26 mouse cellular contexts compared by ENCODE assay signal in genomic region chr2:14388856-14389255, GRCm38 (mm10). TPM values are rescaled to one million over a fixed set of nuclear protein-coding genes. Genes with fewer than 3 reads are reported as not detected.
DNase-seq lines count a peak whose midpoint lies in the region; ATAC-seq lines count a peak whose summit lies in the region.
"Had no signal": no experiment of that assay in that cellular context is flagged by ENCODE, and none has a peak within 500 bp of the region (broad histone marks: within the 10 kb centered on the region; RNA-seq: fewer than 3 reads in every experiment).

No protein-coding gene starts in this region.

- H3K4me2 ChIP-seq in hindbrain, embryonic 14.5 days (replicated peaks): 0 out of 2 replicates have a peak overlapping the region, but pooled peaks have one; percentile 12
- no peak overlapping the region for H3K4me2 ChIP-seq in hindbrain, embryonic 12.5 days (replicated peaks)
- no peak overlapping the region; the same call in 1 of the 2 replicates for H3K4me2 ChIP-seq in limb, embryonic 11.5 days (ENCODE audit: low read depth, severe bottlenecking)
- H3K4me2 ChIP-seq in midbrain, embryonic 16.5 days (ENCODE audit: low read length): peak overlapping the region; percentile 7; the same call in 1 of the 2 replicates
- H3K4me2 ChIP-seq in neural tube, embryonic 15.5 days: no peak overlapping the region
- H3K4me2 ChIP-seq: stomach, embryonic 15.5 days had no signal

- no peaks in the 10 kb centered on the region for H3K27me3 ChIP-seq in hindbrain, embryonic 14.5 days (ENCODE audit: control insufficient read depth, insufficient read depth, low read length)
- H3K27me3 ChIP-seq in hindbrain, embryonic 12.5 days: no peaks in the 10 kb centered on the region
- H3K27me3 ChIP-seq in limb, embryonic 11.5 days (ENCODE audit: control insufficient read depth, insufficient read depth, low read length): no peaks in the 10 kb centered on the region
- no peaks in the 10 kb centered on the region for H3K27me3 ChIP-seq in limb, embryonic 10.5 days (ENCODE audit: low read depth, poor library complexity, severe bottlenecking)
- no peaks in the 10 kb centered on the region for H3K27me3 ChIP-seq in midbrain, embryonic 16.5 days (ENCODE audit: control insufficient read depth, insufficient read depth, low read depth, low read length)
- no peaks in the 10 kb centered on the region for H3K27me3 ChIP-seq in neural tube, embryonic 15.5 days (replicated peaks)
- H3K27me3 ChIP-seq: CH12.LX; stomach, embryonic 15.5 days had no signal

- H3K9me3 ChIP-seq in hindbrain, embryonic 14.5 days (ENCODE audit: control insufficient read depth, low read length): no peaks in the 10 kb centered on the region
- H3K9me3 ChIP-seq in hindbrain, embryonic 12.5 days (replicated peaks): no peaks in the 10 kb centered on the region
- H3K9me3 ChIP-seq in limb, embryonic 11.5 days (ENCODE audit: control insufficient read depth, low read length): no peaks in the 10 kb centered on the region
- H3K9me3 ChIP-seq in limb, embryonic 10.5 days (replicated peaks): no peaks in the 10 kb centered on the region
- no peaks in the 10 kb centered on the region for H3K9me3 ChIP-seq in midbrain, embryonic 16.5 days (replicated peaks; ENCODE audit: control insufficient read depth, low read length, poor library complexity, severe bottlenecking)
- H3K9me3 ChIP-seq in neural tube, embryonic 15.5 days (replicated peaks): no peaks in the 10 kb centered on the region
- H3K9me3 ChIP-seq: embryonic facial prominence, embryonic 10.5 days; G1E; stomach, embryonic 15.5 days had no signal

- WGBS in hindbrain, embryonic 14.5 days: 61% methylated on average over 1 of the region's 1 CpGs
- 69% methylated on average over 1 of the region's 1 CpGs for WGBS in hindbrain, embryonic 12.5 days
- WGBS in limb, embryonic 11.5 days: 0% methylated on average over 1 of the region's 1 CpGs
- 11% methylated on average over 1 of the region's 1 CpGs for WGBS in limb, embryonic 10.5 days
- WGBS in midbrain, embryonic 16.5 days: 63% methylated on average over 1 of the region's 1 CpGs
- WGBS in neural tube, embryonic 15.5 days: 61% methylated on average over 1 of the region's 1 CpGs

- H3K36me3 ChIP-seq in hindbrain, embryonic 14.5 days (replicated peaks; ENCODE audit: control insufficient read depth, insufficient read depth): no peaks in the 10 kb centered on the region
- no peaks in the 10 kb centered on the region for H3K36me3 ChIP-seq in hindbrain, embryonic 12.5 days
- no peaks in the 10 kb centered on the region for H3K36me3 ChIP-seq in limb, embryonic 11.5 days (ENCODE audit: control insufficient read depth, insufficient read depth, low read length)
- no peaks in the 10 kb centered on the region for H3K36me3 ChIP-seq in limb, embryonic 10.5 days
- H3K36me3 ChIP-seq in midbrain, embryonic 16.5 days (ENCODE audit: control insufficient read depth, insufficient read depth, low read length): no peaks in the 10 kb centered on the region
- no peaks in the 10 kb centered on the region for H3K36me3 ChIP-seq in neural tube, embryonic 15.5 days
- H3K36me3 ChIP-seq: embryonic facial prominence, embryonic 10.5 days; G1E; stomach, embryonic 15.5 days had no signal

- DNase-seq in hindbrain, embryonic 14.5 days (ENCODE audit: low spot score): no peak
- DNase-seq in limb, embryonic 11.5 days (ENCODE audit: low spot score): peak; percentile 27
- DNase-seq in limb, embryonic 10.5 days (ENCODE audit: low spot score): no peak
- peak; percentile 23 for DNase-seq in forelimb bud, embryonic 11.5 days (ENCODE audit: low read depth, low spot score)
- DNase-seq: adrenal gland, postnatal 10 days; B cell, adult 2 months; cerebellum, adult 18-20 months; cerebellum, postnatal 25 days; forebrain, postnatal 0 days; gastrocnemius, postnatal 36 days; heart, postnatal 4 days; kidney, adult 9 months; kidney, postnatal 25 days; left cerebral cortex, postnatal 4 days; thymus, postnatal 36 days had no signal

- no peak for ATAC-seq in hindbrain, embryonic 14.5 days (ENCODE audit: low FRiP score)
- no peak for ATAC-seq in hindbrain, embryonic 12.5 days (ENCODE audit: low FRiP score)
- ATAC-seq in limb, embryonic 11.5 days (ENCODE audit: insufficient number of reproducible peaks, low FRiP score, low TSS enrichment, low read depth): no peak
- peak; percentile 71 for ATAC-seq in midbrain, embryonic 16.5 days
- no peak for ATAC-seq in neural tube, embryonic 15.5 days (ENCODE audit: low FRiP score)
- ATAC-seq: activated CD4-positive, CD25-positive, alpha-beta regulatory T cell, adult 4 months; forebrain, postnatal 0 days; intestine, embryonic 16.5 days; lung, postnatal 0 days had no signal

- no peak overlapping the region for H3K4me3 ChIP-seq in hindbrain, embryonic 14.5 days (replicated peaks; ENCODE audit: low read length)
- no peak overlapping the region for H3K4me3 ChIP-seq in hindbrain, embryonic 12.5 days
- no peak overlapping the region for H3K4me3 ChIP-seq in limb, embryonic 11.5 days (ENCODE audit: low read depth, low read length)
- no peak overlapping the region for H3K4me3 ChIP-seq in limb, embryonic 10.5 days
- no peak overlapping the region for H3K4me3 ChIP-seq in midbrain, embryonic 16.5 days (ENCODE audit: low read depth, low read length)
- no peak overlapping the region for H3K4me3 ChIP-seq in neural tube, embryonic 15.5 days (replicated peaks)
- H3K4me3 ChIP-seq: embryonic facial prominence, embryonic 10.5 days; stomach, embryonic 15.5 days had no signal

- no peak overlapping the region for H3K9ac ChIP-seq in hindbrain, embryonic 14.5 days
- no peak overlapping the region for H3K9ac ChIP-seq in hindbrain, embryonic 12.5 days
- H3K9ac ChIP-seq in limb, embryonic 11.5 days (ENCODE audit: low read length): no peak overlapping the region
- no peak overlapping the region for H3K9ac ChIP-seq in midbrain, embryonic 16.5 days (ENCODE audit: low read depth, low read length)
- no peak overlapping the region for H3K9ac ChIP-seq in neural tube, embryonic 15.5 days (replicated peaks)
- H3K9ac ChIP-seq: forebrain, postnatal 0 days; stomach, embryonic 15.5 days had no signal

- no peaks in the 10 kb centered on the region; the same call in 1 of the 2 replicates for H3K4me1 ChIP-seq in hindbrain, embryonic 14.5 days (replicated peaks; ENCODE audit: control insufficient read depth, insufficient read depth, low read length)
- H3K4me1 ChIP-seq in hindbrain, embryonic 12.5 days: no peaks in the 10 kb centered on the region
- H3K4me1 ChIP-seq in limb, embryonic 11.5 days (ENCODE audit: control insufficient read depth, insufficient read depth, low read length): no peaks in the 10 kb centered on the region
- H3K4me1 ChIP-seq in limb, embryonic 10.5 days: peaks cover 7% of the 10 kb centered on the region; the same call in 1 of the 2 replicates
- H3K4me1 ChIP-seq in midbrain, embryonic 16.5 days (ENCODE audit: control insufficient read depth, insufficient read depth, low read length): peaks cover 4% of the 10 kb centered on the region; the same call in 1 of the 2 replicates
- H3K4me1 ChIP-seq in neural tube, embryonic 15.5 days: peaks cover 4% of the 10 kb centered on the region; the same call in 1 of the 2 replicates
- H3K4me1 ChIP-seq: embryonic facial prominence, embryonic 10.5 days; stomach, embryonic 15.5 days had no signal

- no peak overlapping the region for H3K27ac ChIP-seq in hindbrain, embryonic 14.5 days
- no peak overlapping the region for H3K27ac ChIP-seq in hindbrain, embryonic 12.5 days
- no peak overlapping the region for H3K27ac ChIP-seq in limb, embryonic 11.5 days (replicated peaks; ENCODE audit: low read depth, low read length)
- no peak overlapping the region for H3K27ac ChIP-seq in limb, embryonic 10.5 days
- H3K27ac ChIP-seq in midbrain, embryonic 16.5 days (ENCODE audit: low read length): no peak overlapping the region
- H3K27ac ChIP-seq in neural tube, embryonic 15.5 days (replicated peaks): no peak overlapping the region
- H3K27ac ChIP-seq: embryonic facial prominence, embryonic 10.5 days; stomach, embryonic 15.5 days had no signal

RNA-seq across cellular contexts. Expression of gene Slc39a12, which starts 0.7 kb away (rescaled TPM):
- 5.0 and 5.9 TPM in 2 replicates for polyA plus RNA-seq in hindbrain, embryonic 14.5 days (2014; fragmentation: Nextera tagmentation; extraction: Ambion mirVana)
- 1.5 and 1.6 TPM in 2 replicates for polyA plus RNA-seq in hindbrain, embryonic 12.5 days (2016; fragmentation: Nextera tagmentation; extraction: Ambion mirVana)
- 0.07 TPM in 1 of 2 replicates, not detected in the other for polyA plus RNA-seq in limb, embryonic 11.5 days (2014; fragmentation: Nextera tagmentation; extraction: Ambion mirVana)
- 0.05 TPM in 1 of 2 replicates, not detected in the other for polyA plus RNA-seq in limb, embryonic 10.5 days (2016; fragmentation: Nextera tagmentation; extraction: Ambion mirVana)
- 2.6 and 4.7 TPM in 2 replicates for polyA plus RNA-seq in midbrain, embryonic 16.5 days (2015; fragmentation: Nextera tagmentation; extraction: Ambion mirVana)
- polyA plus RNA-seq in neural tube, embryonic 15.5 days (2015; fragmentation: Nextera tagmentation; extraction: Ambion mirVana): 3.1 TPM in 2 replicates
- polyA plus RNA-seq: activated CD4-positive, CD25-positive, alpha-beta regulatory T cell, adult 4 months; embryonic facial prominence, embryonic 10.5 days; G1E; heart, embryonic 16.5 days; intestine, embryonic 16.5 days had no signal

Comparison
In these comparisons a context has a peak if more than half of its experiments do, and no peak if none do; other contexts are left out.
1. DNase-seq: peak in limb, embryonic 11.5 days (single experiment) and forelimb bud, embryonic 11.5 days (single experiment); none in hindbrain, embryonic 14.5 days (single experiment) and limb, embryonic 10.5 days (single experiment).
2. H3K4me2 ChIP-seq: peak in hindbrain, embryonic 14.5 days (single experiment) and midbrain, embryonic 16.5 days (single experiment); none in hindbrain, embryonic 12.5 days (single experiment), limb, embryonic 11.5 days (single experiment) and neural tube, embryonic 15.5 days (single experiment).